Comparison of ENCODE assay signal across 8 mouse cellular contexts in genomic region chr1:45925131-45925499, GRCm38 (mm10). TPM values are rescaled to one million over a fixed set of nuclear protein-coding genes. Genes with fewer than 3 reads are reported as not detected.
DNase-seq lines count a peak whose midpoint lies in the region; ATAC-seq and TF ChIP-seq lines count a peak whose summit lies in the region.

No protein-coding gene starts in this region.

- H3K4me3 ChIP-seq in heart, embryonic 12.5 days, result peak overlapping the region; percentile 64
- H3K4me3 ChIP-seq in ES-E14 (ENCODE audit: insufficient read depth in 1 of 2, low read depth in 1 of 2, low read length in 2 of 2, poor library complexity in 1 of 2, severe bottlenecking in 1 of 2), result peak overlapping the region; percentile 73 to 79
- peak overlapping the region; percentile 65 for H3K4me3 ChIP-seq in forebrain, embryonic 14.5 days (ENCODE audit: low read depth, low read length)
- peak overlapping the region; percentile 79 for H3K4me3 ChIP-seq in liver, postnatal 0 days (ENCODE audit: low read depth, low read length)

- H3K9ac ChIP-seq in heart, embryonic 12.5 days, result peak overlapping the region; percentile 73; the same call in 1 of the 2 replicates
- H3K9ac ChIP-seq in ES-E14 (ENCODE audit: insufficient read depth, low read depth, low read length, poor library complexity, severe bottlenecking), result peak overlapping the region; percentile 5; the same call in 1 of the 2 replicates
- H3K9ac ChIP-seq in forebrain, embryonic 14.5 days (ENCODE audit: low read length), result peak overlapping the region; percentile 66
- H3K9ac ChIP-seq in liver, postnatal 0 days (replicated peaks), result peak overlapping the region; percentile 79

- no peaks in the 10 kb centered on the region for H3K36me3 ChIP-seq in heart, embryonic 12.5 days
- no peaks in the 10 kb centered on the region for H3K36me3 ChIP-seq in ES-E14 (ENCODE audit: control insufficient read depth, insufficient read depth, low read length, poor library complexity, severe bottlenecking)
- no peaks in the 10 kb centered on the region for H3K36me3 ChIP-seq in forebrain, embryonic 14.5 days (ENCODE audit: control insufficient read depth, insufficient read depth, low read length)
- H3K36me3 ChIP-seq in liver, postnatal 0 days (replicated peaks; ENCODE audit: insufficient read depth, low read length), result peaks cover 4% of the 10 kb centered on the region

- intact Hi-C loops in heart, postnatal 25 days (cut with DNase I), result loop anchor here (5.0 kb wide), 1 partner anchor 68 kb away; no protein-coding TSS in a partner anchor

- 8% methylated on average over 7 of the region's 7 CpGs for WGBS in heart, embryonic 12.5 days
- 15% methylated on average over 7 of the region's 7 CpGs for WGBS in forebrain, embryonic 14.5 days
- under 1% methylated on average over 7 of the region's 7 CpGs for WGBS in liver, postnatal 0 days (ENCODE audit: insufficient replicate concordance)

- no peak for TF ChIP-seq EP300 in liver, postnatal 0 days (IDR thresholded peaks at IDR 0.05; ENCODE audit: low read depth)

- peak; percentile 56 for ATAC-seq in heart, embryonic 12.5 days (ENCODE audit: insufficient number of reproducible peaks, low FRiP score)
- ATAC-seq in forebrain, embryonic 14.5 days, result peak; percentile 49; the same call in 1 of the 2 replicates
- ATAC-seq in liver, postnatal 0 days, result peak; percentile 10

- peaks cover 10% of the 10 kb centered on the region; the same call in 1 of the 2 replicates for H3K27me3 ChIP-seq in heart, embryonic 12.5 days (replicated peaks)
- H3K27me3 ChIP-seq in forebrain, embryonic 14.5 days (replicated peaks; ENCODE audit: control insufficient read depth, insufficient read depth, low read length), result peaks cover 6% of the 10 kb centered on the region; the same call in 1 of the 2 replicates
- H3K27me3 ChIP-seq in liver, postnatal 0 days (ENCODE audit: insufficient read depth, low read length), result no peaks in the 10 kb centered on the region

- DNase-seq in heart, postnatal 25 days (ENCODE audit: low spot score), result no peak
- no peak for DNase-seq in ES-E14 (ENCODE audit: low read depth, low spot score)
- no peak for DNase-seq in forebrain, embryonic 14.5 days (ENCODE audit: low spot score)
- DNase-seq in liver, postnatal 0 days, result no peak
- DNase-seq in adrenal gland, adult 2 months, result no peak
- DNase-seq in right cerebral cortex, postnatal 14 days, result no peak
- DNase-seq in urinary bladder, postnatal 14 days (ENCODE audit: low spot score), result no peak

- peak overlapping the region; percentile 79 for H3K4me2 ChIP-seq in heart, embryonic 12.5 days
- peak overlapping the region; percentile 85 for H3K4me2 ChIP-seq in forebrain, embryonic 14.5 days (ENCODE audit: low read length)
- H3K4me2 ChIP-seq in liver, postnatal 0 days (ENCODE audit: low read depth, low read length), result peak overlapping the region; percentile 83

- peaks cover 8% of the 10 kb centered on the region; the same call in 1 of the 2 replicates for H3K4me1 ChIP-seq in heart, embryonic 12.5 days (replicated peaks)
- no peaks in the 10 kb centered on the region for H3K4me1 ChIP-seq in ES-E14 (ENCODE audit: control insufficient read depth in 2 of 2, insufficient read depth in 2 of 2, low read length in 2 of 2, poor library complexity in 1 of 2)
- H3K4me1 ChIP-seq in forebrain, embryonic 14.5 days (ENCODE audit: control insufficient read depth, insufficient read depth, low read length), result peaks cover 3% of the 10 kb centered on the region
- peaks cover 13% of the 10 kb centered on the region for H3K4me1 ChIP-seq in liver, postnatal 0 days (ENCODE audit: insufficient read depth)

- in situ Hi-C loops in ES-E14 (cut with MboI; ENCODE audit: low sequenced_read_pairs in 2 of 2, unreplicated experiment in 2 of 2), result no loop called here

- H3K27ac ChIP-seq in heart, embryonic 12.5 days (ENCODE audit: poor library complexity, severe bottlenecking), result no peak overlapping the region
- H3K27ac ChIP-seq in ES-E14 (ENCODE audit: insufficient read depth, low read depth, low read length, poor library complexity, severe bottlenecking), result peak overlapping the region; percentile 39; the same call in 1 of the 2 replicates
- no peak overlapping the region for H3K27ac ChIP-seq in forebrain, embryonic 14.5 days (ENCODE audit: low read depth, low read length)
- H3K27ac ChIP-seq in liver, postnatal 0 days (ENCODE audit: low read depth), result peak overlapping the region; percentile 83

- H3K9me3 ChIP-seq in heart, embryonic 12.5 days (replicated peaks), result no peaks in the 10 kb centered on the region
- H3K9me3 ChIP-seq in ES-E14 (ENCODE audit: control insufficient read depth, insufficient read depth, low read depth, low read length), result no peaks in the 10 kb centered on the region
- no peaks in the 10 kb centered on the region for H3K9me3 ChIP-seq in forebrain, embryonic 14.5 days (replicated peaks; ENCODE audit: control insufficient read depth, low read length)
- no peaks in the 10 kb centered on the region for H3K9me3 ChIP-seq in liver, postnatal 0 days (ENCODE audit: low read length)

- TF ChIP-seq CTCF in liver, postnatal 0 days (IDR thresholded peaks at IDR 0.05; ENCODE audit: low read depth), result no peak

TF ChIP-seq in ES-E14, 5 proteins besides CTCF, POLR2A, EP300 and RAD21:
- TF ChIP-seq MAFK (IDR thresholded peaks at IDR 0.05; ENCODE audit: insufficient read depth, low read depth, low read length), result no peak
- TF ChIP-seq CHD2 (IDR thresholded peaks at IDR 0.05; ENCODE audit: low read depth, low read length), result no peak
- no peak for TF ChIP-seq ZC3H11A (IDR thresholded peaks at IDR 0.05; ENCODE audit: borderline replicate concordance, low read depth, low read length)
- TF ChIP-seq ZNF384 (IDR thresholded peaks at IDR 0.05; ENCODE audit: low read depth, low read length), result no peak

RNA-seq across cellular contexts. Expression of gene Slc40a1, which starts 1.2 kb away (rescaled TPM):
- 19.2 and 19.8 TPM in 2 replicates for polyA plus RNA-seq in heart, embryonic 12.5 days (2016; fragmentation: Nextera tagmentation; extraction: Ambion mirVana)
- total RNA-seq in heart, postnatal 25 days (2021), result 10 to 100 TPM; 16.9 to 19.5 TPM
- 1.9 and 3.1 TPM in 2 replicates for total RNA-seq in ES-E14 (2012; rRNA removed)
- polyA plus RNA-seq in forebrain, embryonic 14.5 days (2014; fragmentation: Nextera tagmentation; extraction: Ambion mirVana), result 29.6 and 40.1 TPM in 2 replicates
- polyA plus RNA-seq in liver, postnatal 0 days (2015; fragmentation: Nextera tagmentation; extraction: Ambion mirVana), result 197 and 219 TPM in 2 replicates
- 10 to 100 TPM in 1 of 2 experiments, 1 to 10 TPM in 1; 5.2 to 12.6 TPM for total RNA-seq in adrenal gland, adult 2 months (2021)
- 1.5 and 1.7 TPM in 2 replicates for polyA plus RNA-seq in adrenal gland, adult 2 months (2012; rRNA removed)

RNA-seq across cellular contexts. Expression of gene Gm5269, which starts 35.0 kb away (rescaled TPM):
- not detected in 2 replicates for polyA plus RNA-seq in heart, embryonic 12.5 days (2016; fragmentation: Nextera tagmentation; extraction: Ambion mirVana)
- not detected for total RNA-seq in heart, postnatal 25 days (2021)
- total RNA-seq in ES-E14 (2012; rRNA removed), result not detected in 2 replicates
- not detected in 2 replicates for polyA plus RNA-seq in forebrain, embryonic 14.5 days (2014; fragmentation: Nextera tagmentation; extraction: Ambion mirVana)
- not detected in 2 replicates for polyA plus RNA-seq in liver, postnatal 0 days (2015; fragmentation: Nextera tagmentation; extraction: Ambion mirVana)
- not detected for total RNA-seq in adrenal gland, adult 2 months (2021)
- not detected in 2 replicates for polyA plus RNA-seq in adrenal gland, adult 2 months (2012; rRNA removed)

Comparison
In these comparisons a context has a peak if more than half of its experiments do, and no peak if none do; other contexts are left out.
1. H3K27ac ChIP-seq: peak in ES-E14 (single experiment) and liver, postnatal 0 days (single experiment); none in heart, embryonic 12.5 days (single experiment) and forebrain, embryonic 14.5 days (single experiment).
2. H3K9ac ChIP-seq: peak in every context shown above with its lines; median percentile 79 in liver, postnatal 0 days; 73 in heart, embryonic 12.5 days; 66 in forebrain, embryonic 14.5 days; 5 in ES-E14.
3. Peak in every context shown above with its lines, with median percentiles within 50 percentile points of each other: ATAC-seq, H3K4me2 ChIP-seq and H3K4me3 ChIP-seq.